Mouse (Mus musculus): ENCODE results near the gene Gpat2.
A peak's percentile ranks its signal among the peaks of the same experiment; 100 is the strongest.

Gene Gpat2

DNA sequence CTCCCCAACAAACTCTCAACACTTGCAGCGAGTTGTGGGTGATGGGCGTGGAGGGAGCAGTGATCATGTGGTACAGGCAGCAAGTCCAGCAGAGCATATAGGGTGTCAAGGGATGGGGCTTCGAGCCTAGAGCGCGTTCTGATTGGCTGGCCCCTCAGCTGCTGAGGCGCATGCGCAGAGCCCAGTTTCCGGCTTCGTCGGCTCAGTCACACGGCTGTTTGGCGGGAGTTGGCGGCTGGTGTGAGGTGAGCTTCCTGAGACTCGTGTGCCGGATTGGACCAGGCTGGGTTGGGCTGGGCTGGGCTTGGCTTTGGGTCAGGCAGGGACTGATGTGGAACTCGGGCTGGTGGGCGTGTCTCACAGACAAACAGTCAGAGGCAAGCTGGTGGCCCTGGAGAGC lies at the start of gene Gpat2:
TSS of gene Gpat2 (plus strand) at position 223 of the 400 bp plus-strand sequence.
- DNase-seq (ENCODE audit: low spot score), result no peak

GRCm38 (mm10) chr2:127375759-127376341 lies 49.1 kb upstream of the Gpat2 start:
- DNase-seq (ENCODE audit: low spot score), result no peak

DNA sequence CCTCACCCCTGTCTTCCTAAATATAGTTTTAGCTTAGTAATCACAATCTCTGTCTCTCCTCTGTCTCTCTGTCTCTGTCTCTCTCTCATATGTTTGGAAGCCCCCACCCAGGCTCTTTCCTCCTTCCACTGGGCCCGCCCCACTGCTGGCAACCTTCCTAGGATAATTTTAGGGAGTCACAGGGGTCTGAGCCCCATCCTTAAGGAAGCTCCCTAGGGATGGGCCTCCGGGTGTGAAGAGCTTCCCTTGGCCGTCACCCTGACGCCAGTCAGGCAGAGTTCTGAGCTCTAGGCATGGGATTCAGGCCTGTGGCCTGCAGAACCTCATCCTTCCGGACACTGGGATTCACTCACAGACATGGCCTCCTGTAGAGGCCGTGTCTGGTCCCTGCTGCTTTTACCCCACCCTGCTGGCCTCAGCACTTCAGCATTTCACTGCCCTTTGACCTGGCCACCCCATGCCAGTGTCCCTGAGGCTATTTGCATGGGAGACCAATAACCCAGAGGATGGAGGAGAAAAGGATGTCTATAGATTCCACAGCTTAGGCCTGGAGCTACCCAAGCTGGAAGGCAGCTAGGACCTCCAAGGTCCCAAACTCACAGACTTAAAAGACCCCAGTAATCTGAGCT lies 48.5 kb upstream of the Gpat2 start:
- no peak for DNase-seq (ENCODE audit: low spot score)

DNA sequence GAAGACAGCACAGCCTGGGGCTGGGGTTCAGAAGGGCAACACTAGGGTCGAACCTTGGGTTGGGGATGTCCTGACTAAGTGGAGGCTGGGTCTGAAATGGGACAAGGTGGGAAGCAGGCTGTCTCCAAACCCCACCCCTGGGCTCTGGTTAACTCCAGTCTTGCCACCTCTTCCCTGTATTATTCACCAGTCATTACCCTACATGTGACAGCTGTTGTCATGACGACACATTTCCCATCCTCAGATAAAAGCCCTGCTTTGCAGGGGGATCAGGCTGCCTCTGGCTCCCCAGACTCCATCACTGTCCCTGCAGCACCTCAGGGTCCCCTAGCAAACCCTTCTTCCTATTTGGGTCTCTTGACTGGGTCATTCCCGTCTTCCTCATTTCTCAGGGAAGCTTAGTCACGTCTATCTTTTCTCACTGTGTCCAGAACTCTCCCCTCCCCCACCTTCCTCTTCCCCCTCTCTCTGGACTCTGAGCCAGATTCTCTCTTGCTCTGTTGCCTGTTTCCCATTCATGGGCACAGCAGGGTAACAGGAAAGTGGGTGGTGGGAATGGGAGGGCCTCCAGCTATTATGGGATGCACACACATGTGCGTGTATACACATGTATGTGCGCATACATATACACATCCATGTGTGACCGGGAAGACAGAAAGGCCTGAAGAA lies 46.9 kb upstream of the Gpat2 start:
- DNase-seq (ENCODE audit: low spot score), result no peak

DNA sequence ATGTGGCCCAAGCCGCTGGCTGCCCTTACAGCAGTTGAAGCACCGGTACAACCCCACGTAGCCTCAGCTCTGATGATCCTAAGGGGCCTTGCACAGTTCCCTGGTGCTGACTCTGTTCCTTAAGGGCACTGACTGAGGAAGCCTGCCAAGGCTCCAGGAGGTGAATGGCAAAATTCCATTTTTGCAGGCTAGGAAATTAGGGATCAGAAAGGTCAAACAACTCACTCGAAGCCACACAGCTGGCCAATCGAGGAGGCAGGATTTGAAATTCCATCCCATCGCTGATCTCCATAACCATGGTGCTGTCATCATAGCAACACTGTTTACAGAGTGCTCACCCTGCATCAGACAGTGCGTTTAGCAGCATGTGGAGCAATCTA lies 46.4 kb upstream of the Gpat2 start:
- DNase-seq (ENCODE audit: low spot score), result no peak

- DNase-seq (ENCODE audit: low spot score), result no peak
Observed at GRCm38 (mm10) chr2:127379250-127379649, 45.7 kb upstream of the Gpat2 start.

GRCm38 (mm10) chr2:127383881-127384280 lies 41.1 kb upstream of the Gpat2 start:
- no peak for DNase-seq (ENCODE audit: low spot score)

DNA sequence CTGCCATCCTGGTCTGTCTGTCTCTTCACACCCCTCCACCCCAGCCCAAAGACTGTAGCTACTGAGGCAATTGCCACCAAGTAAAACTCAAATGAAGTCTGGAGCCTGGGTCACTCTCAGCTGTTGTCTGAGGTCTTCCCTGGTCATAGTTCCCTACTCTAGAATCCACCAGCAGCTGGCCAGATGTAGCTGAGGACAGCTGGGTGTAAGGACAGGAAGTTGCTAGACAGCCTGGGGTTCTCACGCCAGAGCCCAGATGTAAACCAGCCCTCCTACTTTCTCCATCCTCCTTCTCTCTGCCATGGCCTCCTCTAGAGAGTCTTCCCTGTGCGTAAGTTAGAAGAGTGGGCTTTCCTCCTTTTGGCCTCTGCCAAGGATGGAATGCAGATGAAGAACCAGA lies 37.5 kb upstream of the Gpat2 start:
- no peak for DNase-seq (ENCODE audit: low spot score)

- DNase-seq (ENCODE audit: low spot score), result no peak
Observed at GRCm38 (mm10) chr2:127390352-127390751, 34.6 kb upstream of the Gpat2 start.

DNA sequence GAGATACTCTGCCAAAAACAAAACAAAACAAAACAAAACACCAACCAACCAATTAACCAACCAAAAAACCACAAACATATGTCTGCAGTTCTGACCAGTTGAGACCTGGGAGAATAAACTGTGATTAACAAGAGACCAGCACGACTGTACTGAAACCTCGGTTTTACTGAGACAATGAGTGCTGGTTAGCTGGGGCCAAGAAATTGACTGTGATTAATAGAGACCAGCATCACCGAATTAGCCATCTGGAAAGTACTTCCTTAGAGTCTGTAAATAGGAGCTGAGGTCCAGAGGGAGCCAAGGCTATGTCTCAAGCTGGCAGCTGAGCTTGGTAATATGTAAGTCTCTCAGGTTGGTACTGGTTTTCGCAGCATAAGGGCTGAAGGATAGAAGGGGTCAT lies 34.2 kb upstream of the Gpat2 start:
- no peak for DNase-seq (ENCODE audit: low spot score)

GRCm38 (mm10) chr2:127391323-127391722 lies 33.7 kb upstream of the Gpat2 start:
- DNase-seq (ENCODE audit: low spot score), result no peak

- DNase-seq (ENCODE audit: low spot score), result no peak
Observed at GRCm38 (mm10) chr2:127394606-127395161, 30.3 kb upstream of the Gpat2 start.

- no peak for DNase-seq (ENCODE audit: low spot score)
Observed at GRCm38 (mm10) chr2:127398738-127399137, 26.3 kb upstream of the Gpat2 start.

DNA sequence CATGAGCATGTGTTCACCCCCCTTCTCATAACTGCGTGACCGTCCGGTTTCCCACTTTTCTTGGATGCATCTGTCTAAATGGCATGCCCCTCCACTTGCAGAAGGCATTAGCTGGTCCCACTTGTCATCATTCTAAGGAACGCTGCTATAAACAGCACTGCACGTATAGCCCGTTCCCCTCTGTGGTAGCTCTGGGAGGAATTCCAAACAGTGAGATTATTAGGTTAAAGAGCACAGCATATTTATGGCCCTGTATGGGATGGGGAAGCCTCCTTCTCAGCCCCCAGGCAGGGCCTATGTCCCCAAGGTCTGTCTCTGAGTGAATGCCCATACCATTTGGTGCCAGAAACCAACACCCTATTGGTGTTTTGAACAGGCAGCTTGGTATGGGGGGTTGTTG lies 13.9 kb upstream of the Gpat2 start:
- no peak for DNase-seq (ENCODE audit: low spot score)

DNA sequence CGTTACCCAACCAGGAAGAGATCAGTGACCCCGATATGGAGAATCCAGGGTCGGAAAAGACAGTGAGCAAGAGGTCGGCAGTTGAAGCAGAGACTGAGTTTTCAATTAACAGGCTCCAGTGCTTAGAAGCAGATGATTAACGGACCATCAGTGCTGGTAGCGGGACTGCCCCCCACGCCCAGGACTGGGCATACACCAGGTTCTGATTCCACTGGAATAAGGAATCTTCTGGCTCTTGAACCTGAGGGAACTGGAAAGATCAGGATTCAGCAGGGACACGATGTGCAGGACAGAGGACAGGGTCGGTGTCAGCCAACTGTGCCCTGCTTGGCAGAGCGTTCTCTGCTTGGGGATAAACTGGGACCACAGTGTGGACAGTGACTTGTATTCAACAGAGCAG lies 9.2 kb upstream of the Gpat2 start:
- no peak for DNase-seq (ENCODE audit: low spot score)

DNA sequence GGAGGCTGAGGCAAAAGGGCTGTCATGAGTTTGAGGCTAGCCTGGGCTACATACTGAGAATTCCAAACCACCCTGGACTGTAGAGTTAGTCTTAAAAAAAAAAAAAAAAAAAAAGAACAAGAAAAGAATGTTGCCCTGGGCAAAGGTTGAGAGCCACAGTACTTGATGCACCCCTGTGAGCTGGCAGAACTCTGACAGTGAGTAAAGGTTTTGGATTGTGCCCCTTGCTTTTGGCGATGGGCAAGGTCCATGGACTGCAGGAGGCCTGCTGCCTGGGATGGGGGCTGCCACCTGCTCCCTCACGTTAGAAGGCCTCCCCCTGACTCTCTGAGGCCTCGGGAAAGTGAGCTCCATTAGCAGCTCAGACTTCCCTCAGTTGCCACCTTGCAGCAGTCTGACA lies 8.3 kb upstream of the Gpat2 start:
- DNase-seq (ENCODE audit: low spot score), result no peak

GRCm38 (mm10) chr2:127418266-127418970 lies 6.6 kb upstream of the Gpat2 start:
- DNase-seq (ENCODE audit: low spot score), result no peak

DNA sequence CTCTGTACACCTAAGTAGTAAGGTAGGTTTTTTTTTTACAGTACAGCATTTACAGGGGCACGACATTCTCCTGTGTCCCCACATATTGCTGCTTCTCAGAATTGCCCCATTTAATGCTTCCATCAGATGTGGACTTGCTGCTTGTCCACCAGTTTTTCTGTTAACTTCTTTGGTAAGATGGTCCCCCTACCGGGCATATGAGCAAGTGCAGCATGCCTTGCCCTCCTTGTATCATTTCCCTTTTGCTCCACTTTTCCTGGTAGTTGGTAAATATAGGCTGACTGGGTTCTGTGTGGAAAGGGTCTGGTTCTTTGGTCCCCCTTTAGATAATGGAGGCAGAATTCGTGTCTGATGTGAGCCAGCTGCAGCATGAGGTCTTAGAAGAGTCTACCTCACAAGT lies 5.2 kb downstream of the Gpat2 start:
- DNase-seq (ENCODE audit: low spot score), result peak; percentile 59

DNA sequence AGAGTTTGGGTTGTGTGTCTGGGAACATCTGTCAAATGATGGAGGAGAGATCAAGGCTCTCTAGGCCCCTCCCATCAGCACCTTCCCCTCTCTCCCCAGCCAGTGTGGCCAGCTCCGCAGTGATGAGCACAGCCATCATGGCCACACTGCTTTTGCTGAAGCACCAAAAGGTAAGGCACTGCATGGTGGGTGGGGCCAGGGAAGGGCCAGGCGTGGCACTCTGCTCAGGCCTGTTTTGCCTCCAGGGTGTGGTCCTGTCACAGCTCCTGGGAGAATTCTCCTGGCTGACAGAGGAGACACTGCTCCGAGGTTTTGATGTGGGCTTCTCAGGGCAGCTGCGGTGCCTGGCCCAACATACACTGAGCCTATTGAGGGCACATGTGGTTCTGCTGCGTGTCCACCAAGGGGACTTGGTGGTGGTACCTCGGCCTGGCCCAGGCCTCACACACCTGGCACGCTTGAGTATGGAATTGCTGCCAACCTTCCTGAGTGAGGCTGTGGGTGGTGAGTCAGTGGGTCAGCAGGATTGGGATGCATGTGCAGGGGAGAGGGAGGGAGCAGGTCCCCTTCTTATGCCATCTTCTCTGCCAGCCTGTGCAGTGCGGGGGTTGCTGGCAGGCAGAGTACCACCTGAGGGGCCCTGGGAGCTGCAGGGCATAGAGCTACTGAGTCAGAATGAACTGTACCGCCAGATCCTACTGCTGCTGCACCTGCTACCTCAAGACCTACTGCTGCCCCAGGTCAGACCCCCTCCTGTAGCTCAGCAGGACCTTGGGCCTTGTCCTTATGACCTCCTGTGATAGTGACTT lies 8.7 kb downstream of the Gpat2 start:
- no peak for DNase-seq (ENCODE audit: low spot score)

- DNase-seq (ENCODE audit: low spot score), result no peak
Observed at GRCm38 (mm10) chr2:127435135-127435534, 10.1 kb downstream of the Gpat2 start.

- no peak for DNase-seq (ENCODE audit: low spot score)
Observed at GRCm38 (mm10) chr2:127435554-127435953, 10.6 kb downstream of the Gpat2 start.

DNA sequence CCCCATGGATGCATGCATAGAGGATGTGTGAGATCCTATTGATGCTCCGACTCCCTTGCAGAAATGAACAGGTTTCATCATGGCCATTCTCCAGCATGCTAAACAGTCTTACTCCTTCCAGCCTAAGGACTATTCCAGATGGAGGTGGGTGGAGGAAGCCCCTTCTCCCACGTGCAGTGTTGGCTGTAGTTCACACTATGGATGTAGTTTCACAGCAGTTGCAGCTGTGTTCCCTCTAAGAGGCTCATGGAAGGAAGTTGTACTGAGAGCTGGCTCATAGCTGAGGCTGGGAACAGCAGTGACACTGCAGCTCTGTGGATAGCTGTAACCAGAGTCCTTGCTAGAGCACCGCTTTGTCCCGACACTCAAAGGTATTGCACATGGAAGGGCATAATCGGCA lies 12.7 kb downstream of the Gpat2 start:
- DNase-seq (ENCODE audit: low spot score), result no peak
